Mouse (Mus musculus): Measurements from ENCODE around the gene Rgs10. TPM values are rescaled to one million over a fixed set of nuclear protein-coding genes. Genes with fewer than 3 reads are reported as not detected.

Rgs10 gene
- polyA plus RNA-seq, 1 experiment from 2014 or later = 14.2 TPM

DNA sequence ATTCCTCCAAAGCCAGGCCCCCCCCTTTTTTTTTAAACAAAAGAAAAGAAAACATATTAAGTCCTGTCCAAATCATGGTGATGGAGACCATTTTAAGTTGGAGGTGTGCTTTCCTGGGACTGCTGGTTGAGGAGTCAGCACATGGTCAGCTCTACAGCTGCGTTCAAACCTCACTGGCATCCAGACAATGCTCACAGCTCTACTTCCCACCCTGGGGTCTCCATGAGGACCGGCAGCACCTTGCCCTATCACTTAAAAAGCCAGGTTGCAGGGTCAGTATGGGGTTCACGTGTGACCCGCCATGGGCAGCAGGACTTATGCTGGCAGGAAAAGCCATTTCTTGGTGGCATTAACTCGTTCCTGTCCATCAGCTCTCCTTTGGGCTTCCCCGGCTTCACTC is 15.0 kb downstream of the Rgs10 start:
- no peak overlapping the region for H3K4me2 ChIP-seq (replicated peaks)
- H3K27me3 ChIP-seq = no peaks in the 10 kb centered on the region
- peaks cover 3% of the 10 kb centered on the region; the same call in 1 of the 2 replicates for H3K36me3 ChIP-seq
- WGBS = 84% methylated on average over 6 of the region's 6 CpGs
- ATAC-seq (ENCODE audit: low FRiP score, low read depth) = no peak
- no peak overlapping the region for H3K4me3 ChIP-seq
- H3K27ac ChIP-seq = no peak overlapping the region
- no peak overlapping the region for H3K9ac ChIP-seq
- H3K4me1 ChIP-seq = no peaks in the 10 kb centered on the region
- H3K9me3 ChIP-seq = 0 out of 2 replicates have a peak, but pooled peaks cover 2% of the 10 kb centered on the region

DNA sequence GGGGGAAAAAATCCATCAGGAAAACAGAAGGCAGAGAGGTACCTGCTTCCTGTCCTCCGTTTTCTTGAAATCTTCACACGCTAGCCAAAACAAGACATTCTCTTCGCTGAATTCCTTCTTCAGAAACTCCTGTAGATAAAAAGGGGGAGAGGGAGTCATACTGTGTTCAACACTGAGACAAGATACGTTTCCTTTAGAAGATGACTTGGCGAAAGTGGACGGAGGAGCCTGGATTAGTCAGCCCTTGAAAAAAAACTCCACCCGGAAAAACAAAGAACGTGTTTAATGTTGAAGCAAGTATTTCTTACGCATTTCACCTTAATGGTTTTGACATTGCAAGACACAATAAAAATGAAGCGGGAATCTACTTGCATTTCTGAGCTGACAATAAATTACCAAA is 15.4 kb downstream of the Rgs10 start:
- Histone ChIP-seq H3K4me3 (no peak overlapping the region), H3K36me3 (peaks cover 3% of the 10 kb centered on the region; the same call in 1 of the 2 replicates), H3K27ac (no peak overlapping the region), H3K9ac (no peak overlapping the region), H3K27me3 (no peaks in the 10 kb centered on the region), H3K4me2 (replicated peaks) (no peak overlapping the region), H3K9me3 (0 out of 2 replicates have a peak, but pooled peaks cover 2% of the 10 kb centered on the region), H3K4me1 (no peaks in the 10 kb centered on the region)
- WGBS = 86% methylated on average over 10 of the region's 10 CpGs
- no peak for ATAC-seq (ENCODE audit: low FRiP score, low read depth)

- H3K4me2 ChIP-seq (replicated peaks) = no peak overlapping the region
- no peaks in the 10 kb centered on the region for H3K4me1 ChIP-seq
- H3K36me3 ChIP-seq = peaks cover 3% of the 10 kb centered on the region; the same call in 1 of the 2 replicates
- ATAC-seq (ENCODE audit: low FRiP score, low read depth) = no peak
- H3K9me3 ChIP-seq = 0 out of 2 replicates have a peak, but pooled peaks cover 2% of the 10 kb centered on the region
- no peaks in the 10 kb centered on the region for H3K27me3 ChIP-seq
- H3K9ac ChIP-seq = no peak overlapping the region
- WGBS = 91% methylated on average over 8 of the region's 8 CpGs
- H3K4me3 ChIP-seq = no peak overlapping the region
- H3K27ac ChIP-seq = no peak overlapping the region
These were observed 16.0 kb downstream of the Rgs10 start for GRCm38 (mm10) chr7:128402577-128402976.

GRCm38 (mm10) chr7:128398664-128399063 is 19.9 kb downstream of the Rgs10 start:
- H3K27me3 ChIP-seq = no peaks in the 10 kb centered on the region
- no peak for ATAC-seq (ENCODE audit: low FRiP score, low read depth)
- WGBS = 77% methylated on average over 4 of the region's 4 CpGs
- peaks cover 3% of the 10 kb centered on the region; the same call in 1 of the 2 replicates for H3K36me3 ChIP-seq
- no peak overlapping the region for H3K27ac ChIP-seq
- no peak overlapping the region for H3K4me3 ChIP-seq
- no peak overlapping the region for H3K9ac ChIP-seq
- 0 out of 2 replicates have a peak, but pooled peaks cover 2% of the 10 kb centered on the region for H3K9me3 ChIP-seq
- no peaks in the 10 kb centered on the region for H3K4me1 ChIP-seq
- H3K4me2 ChIP-seq (replicated peaks) = no peak overlapping the region

DNA sequence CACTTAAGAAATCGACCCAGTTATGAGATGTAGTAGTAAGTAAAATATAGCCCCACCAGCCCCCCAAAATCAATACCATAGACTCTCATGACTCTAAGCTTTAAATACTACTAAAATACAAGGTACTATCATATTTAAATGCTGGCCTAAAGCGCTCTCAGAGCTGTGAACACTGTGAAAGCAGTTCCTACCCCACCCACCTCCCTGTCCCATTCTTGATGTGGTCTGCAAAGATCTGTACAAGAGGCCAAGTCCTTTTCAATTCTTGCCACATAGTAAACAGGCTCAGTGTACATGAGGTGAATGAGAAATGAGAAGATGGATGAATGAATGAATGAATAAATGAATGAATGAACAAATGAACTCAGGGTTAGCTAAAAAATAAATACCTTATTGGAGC is 21.5 kb downstream of the Rgs10 start:
- Histone ChIP-seq H3K9me3 (0 out of 2 replicates have a peak, but pooled peaks cover 2% of the 10 kb centered on the region), H3K27ac (no peak overlapping the region), H3K4me3 (no peak overlapping the region), H3K4me1 (peaks cover 13% of the 10 kb centered on the region), H3K36me3 (0 out of 2 replicates have a peak, but pooled peaks cover 3% of the 10 kb centered on the region), H3K27me3 (no peaks in the 10 kb centered on the region), H3K4me2 (replicated peaks) (no peak overlapping the region), H3K9ac (no peak overlapping the region)
- ATAC-seq (ENCODE audit: low FRiP score, low read depth) = no peak
- WGBS = 59% methylated on average over 2 of the region's 2 CpGs

DNA sequence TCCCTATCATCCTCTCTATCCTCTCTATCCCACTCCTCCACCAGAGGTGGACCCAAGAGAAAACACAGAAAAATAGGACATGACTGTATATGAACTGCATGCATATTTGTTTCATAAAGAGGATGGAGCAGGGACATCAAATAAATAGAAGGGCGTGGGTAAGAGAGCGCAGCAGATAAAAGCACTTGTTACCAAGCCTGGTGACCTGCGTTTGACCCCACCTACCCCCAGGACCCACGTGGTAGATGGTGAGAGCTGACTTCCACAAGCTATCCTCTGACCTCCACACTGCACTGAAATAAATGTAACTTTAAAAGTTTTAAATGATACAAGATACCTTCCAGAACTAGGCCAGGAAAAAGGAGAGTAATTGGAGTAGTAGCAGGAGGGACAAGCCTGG is 24.8 kb downstream of the Rgs10 start:
- peaks cover 27% of the 10 kb centered on the region for H3K4me1 ChIP-seq
- no peaks in the 10 kb centered on the region for H3K36me3 ChIP-seq
- H3K9ac ChIP-seq = no peak overlapping the region
- no peak for ATAC-seq (ENCODE audit: low FRiP score, low read depth)
- H3K27ac ChIP-seq = no peak overlapping the region
- H3K9me3 ChIP-seq = no peaks in the 10 kb centered on the region
- no peak overlapping the region for H3K4me2 ChIP-seq (replicated peaks)
- no peak overlapping the region for H3K4me3 ChIP-seq
- WGBS = 64% methylated on average over 4 of the region's 4 CpGs
- no peaks in the 10 kb centered on the region for H3K27me3 ChIP-seq

DNA sequence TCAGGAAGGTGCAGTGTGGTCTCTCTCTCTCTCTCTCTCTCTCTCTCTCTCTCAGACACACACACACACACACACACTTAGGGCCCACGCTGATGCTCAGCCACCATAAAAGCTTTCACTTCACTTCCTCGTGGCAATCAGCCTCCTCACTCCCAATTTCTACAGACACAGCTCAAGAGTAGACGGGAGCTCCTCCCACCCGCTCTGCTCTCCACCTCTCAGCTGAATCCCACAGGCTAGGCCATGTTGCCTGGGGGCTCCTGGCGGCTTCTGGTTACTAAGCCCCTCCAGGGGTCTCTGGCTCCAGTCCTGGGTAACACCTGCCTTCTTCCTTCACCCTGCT is 25.6 kb downstream of the Rgs10 start:
- H3K9ac ChIP-seq = no peak overlapping the region; the same call in 1 of the 2 replicates
- 29% methylated on average over 5 of the region's 5 CpGs for WGBS
- no peak for ATAC-seq (ENCODE audit: low FRiP score, low read depth)

DNA sequence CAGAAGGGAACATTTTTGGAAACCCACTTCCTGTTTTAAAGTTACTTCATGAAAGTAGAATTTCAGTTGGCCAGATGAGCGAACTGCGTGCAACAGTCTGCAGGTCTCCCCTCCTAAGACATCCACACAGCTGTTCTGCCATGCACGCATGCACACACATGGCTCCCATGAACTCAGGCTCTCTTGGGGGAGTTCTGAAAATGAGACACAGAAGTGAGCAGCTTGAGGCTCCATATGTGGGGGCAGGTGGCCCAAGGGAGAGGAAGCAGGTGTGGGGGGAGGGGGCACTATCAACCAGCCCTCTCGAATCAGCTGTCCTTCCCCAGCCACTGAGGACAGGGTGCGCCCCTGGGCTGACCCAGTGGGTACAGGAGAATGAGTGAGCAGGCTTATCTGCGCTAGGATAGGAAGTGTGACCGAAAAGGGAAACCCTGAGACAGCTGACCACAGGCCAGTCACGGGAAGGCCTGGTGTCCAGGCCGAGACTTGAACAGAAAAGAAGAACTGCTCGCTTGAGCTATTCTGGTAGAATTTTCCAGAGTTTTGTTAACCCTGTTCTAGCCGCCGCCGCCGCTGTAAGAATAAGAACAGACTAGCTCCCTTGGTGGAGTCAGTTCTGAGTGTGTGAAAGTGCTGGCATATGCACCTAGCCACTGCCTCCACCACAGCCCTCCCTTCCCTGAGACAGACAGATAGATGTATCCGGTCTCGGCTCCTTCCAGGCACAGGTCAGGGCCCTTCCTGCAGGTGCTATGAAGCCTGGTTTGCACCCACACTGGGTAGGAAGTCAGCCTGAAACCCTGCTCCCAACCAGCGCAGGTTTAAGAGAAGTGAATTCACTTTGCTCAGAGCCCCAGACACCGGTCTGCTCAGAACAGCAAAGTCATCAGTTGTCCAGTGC is 26.2 kb downstream of the Rgs10 start:
- WGBS = 71% methylated on average over 18 of the region's 18 CpGs
- 0 out of 2 replicates have a peak, but pooled peaks have one; percentile 8 for ATAC-seq (ENCODE audit: low FRiP score, low read depth)
- Histone ChIP-seq H3K4me2 (replicated peaks) (no peak overlapping the region), H3K27me3 (no peaks in the 10 kb centered on the region), H3K36me3 (no peaks in the 10 kb centered on the region), H3K9me3 (no peaks in the 10 kb centered on the region), H3K4me3 (no peak overlapping the region), H3K27ac (no peak overlapping the region; the same call in 1 of the 2 replicates), H3K9ac (no peak overlapping the region; the same call in 1 of the 2 replicates), H3K4me1 (peaks cover 30% of the 10 kb centered on the region)

More for the DNA sequence above, 25.6 kb downstream of the Rgs10 start:
- Histone ChIP-seq H3K4me3 (no peak overlapping the region), H3K27ac (no peak overlapping the region; the same call in 1 of the 2 replicates), H3K4me2 (replicated peaks) (no peak overlapping the region), H3K4me1 (peaks cover 30% of the 10 kb centered on the region), H3K36me3 (no peaks in the 10 kb centered on the region), H3K27me3 (no peaks in the 10 kb centered on the region), H3K9me3 (no peaks in the 10 kb centered on the region)

DNA sequence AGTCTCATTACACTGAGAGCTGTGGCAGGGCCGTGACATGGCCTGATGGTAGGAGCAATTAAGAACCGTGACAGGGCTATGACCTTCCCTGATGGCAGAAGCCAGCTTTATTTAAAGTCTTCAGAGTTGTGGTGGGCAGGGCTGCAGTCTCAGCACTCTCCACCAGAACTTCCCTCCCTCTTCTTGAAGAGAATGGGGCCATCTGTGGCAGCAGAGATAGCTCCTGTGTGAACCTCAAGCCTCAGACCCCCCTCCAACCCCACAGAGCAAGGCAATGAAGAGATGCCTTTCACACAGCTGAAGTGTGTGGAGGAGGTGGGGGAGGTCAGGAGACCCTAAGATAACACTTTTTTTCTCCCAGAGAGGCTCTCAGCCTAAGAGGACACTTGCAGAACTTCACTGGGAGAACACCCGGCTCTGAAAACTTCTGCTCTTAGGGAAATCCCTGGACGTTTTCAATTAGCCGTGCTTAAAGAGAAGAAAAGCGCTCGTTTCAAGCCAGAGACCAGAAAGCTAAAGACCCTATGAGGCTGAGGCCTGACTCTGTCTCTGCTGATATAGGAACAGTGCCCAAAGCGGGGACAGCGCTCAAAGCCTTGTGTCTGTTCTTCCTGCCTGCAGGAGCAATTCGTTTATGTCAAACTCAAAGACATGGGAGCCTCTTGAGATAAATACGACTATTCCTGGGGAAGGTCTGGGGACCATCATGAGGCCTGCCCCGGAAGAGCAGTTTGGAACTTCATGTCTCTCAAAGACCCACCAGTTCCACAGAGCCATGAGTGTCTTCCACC is 27.1 kb downstream of the Rgs10 start:
- no peak overlapping the region for H3K27ac ChIP-seq
- ATAC-seq (ENCODE audit: low FRiP score, low read depth) = no peak

GRCm38 (mm10) chr7:128388968-128389367 is 29.6 kb downstream of the Rgs10 start:
- no peak overlapping the region for H3K4me3 ChIP-seq
- no peak overlapping the region for H3K9ac ChIP-seq
- no peaks in the 10 kb centered on the region for H3K36me3 ChIP-seq
- H3K27ac ChIP-seq = peak overlapping the region; percentile 4; the same call in 1 of the 2 replicates
- H3K9me3 ChIP-seq = no peaks in the 10 kb centered on the region
- H3K4me1 ChIP-seq = peaks cover 30% of the 10 kb centered on the region
- WGBS = 34% methylated on average over 7 of the region's 7 CpGs
- no peaks in the 10 kb centered on the region for H3K27me3 ChIP-seq
- ATAC-seq (ENCODE audit: low FRiP score, low read depth) = peak; percentile 48
- no peak overlapping the region for H3K4me2 ChIP-seq (replicated peaks)

More for the DNA sequence above, 27.1 kb downstream of the Rgs10 start:
- Histone ChIP-seq H3K36me3 (no peaks in the 10 kb centered on the region), H3K4me2 (replicated peaks) (no peak overlapping the region), H3K4me1 (peaks cover 30% of the 10 kb centered on the region), H3K9ac (no peak overlapping the region), H3K9me3 (no peaks in the 10 kb centered on the region), H3K4me3 (no peak overlapping the region), H3K27me3 (no peaks in the 10 kb centered on the region)
- 37% methylated on average over 12 of the region's 12 CpGs for WGBS

GRCm38 (mm10) chr7:128383726-128384463 is 34.7 kb downstream of the Rgs10 start:
- Histone ChIP-seq H3K9me3 (no peaks in the 10 kb centered on the region), H3K9ac (no peak overlapping the region), H3K4me3 (no peak overlapping the region), H3K36me3 (no peaks in the 10 kb centered on the region), H3K27me3 (no peaks in the 10 kb centered on the region), H3K27ac (no peak overlapping the region), H3K4me2 (replicated peaks) (no peak overlapping the region), H3K4me1 (peaks cover 8% of the 10 kb centered on the region)
- 75% methylated on average over 10 of the region's 10 CpGs for WGBS
- ATAC-seq (ENCODE audit: low FRiP score, low read depth) = no peak
